Mouse (Mus musculus) thymus, postnatal 0 days (tissue): ENCODE measurements around the gene Rcan3. TPM values are rescaled to one million over a fixed set of nuclear protein-coding genes. Genes with fewer than 3 reads are reported as not detected.

Experiments
- microRNA counts: library from miRNA; unstranded; fragments of <30 nt; microRNA quantifications from one replicate; lab custom pipeline; 2015
- microRNA-seq: library from miRNA; unstranded; fragments of <30 nt; microRNA quantifications from one replicate; pipeline ENCODE4, GENCODE M21; 2016; ENCODE audit warnings: borderline number of aligned reads
- polyA plus RNA-seq: library from polyadenylated mRNA; unstranded; fragments of >200 nt; fragmentation: Nextera tagmentation; extraction: Ambion mirVana; gene quantifications from 2 replicates; pipeline ENCODE4 v1.2.1, GENCODE M21; 2015

Rcan3 gene
- polyA plus RNA-seq, 1 experiment from 2014 or later = 20.8 TPM

MicroRNAs encoded within 50 kb of the gene (microRNA counts, 519-probe panel; counts per million panel counts)
- microRNA mmu-miR-700 (lab: Ali Mortazavi, UCI) = 473 counts per million, percentile 71 among the panel's probes with 10 or more counts

Small RNA genes within 50 kb of the gene (microRNA-seq; reads per million reads assigned to microRNA genes)
- gene Mir700 = 353 reads per million, percentile 60 among the genes with 10 or more reads in this experiment

Other genes starting within 250 kb of the Rcan3 start
- 71.1 and 72.5 TPM in 2 replicates for gene Clic4, start 161.0 kb downstream of the Rcan3 start, polyA plus RNA-seq
- 213 and 259 TPM in 2 replicates for gene Srrm1, start 80.5 kb downstream of the Rcan3 start, polyA plus RNA-seq
- 0.27 and 0.61 TPM in 2 replicates for gene Ncmap, start 35.6 kb downstream of the Rcan3 start, polyA plus RNA-seq
- 0.55 and 0.93 TPM in 2 replicates for gene Stpg1, start 60.9 kb upstream of the Rcan3 start, polyA plus RNA-seq
- 6.6 and 7.0 TPM in 2 replicates for gene Nipal3, start 61.2 kb upstream of the Rcan3 start, polyA plus RNA-seq
- gene Grhl3, start 139.8 kb upstream of the Rcan3 start, polyA plus RNA-seq = 0.78 and 1.2 TPM in 2 replicates